Mouse (Mus musculus) hindbrain, embryonic 11.5 days (tissue): ENCODE measurements around the gene Mre11a. TPM values are rescaled to one million over a fixed set of nuclear protein-coding genes. Genes with fewer than 3 reads are reported as not detected.

Source experiments
- ATAC-seq: fragments of 200-750 bp; cut with Nextera tagmentation; 2 replicates; pipeline ENCODE4 v1.8.0; 2017; ENCODE audit warnings: mild to moderate bottlenecking, moderate TSS enrichment, moderate library complexity; ENCODE audit not compliant: low FRiP score
- DNase-seq: peaks from one replicate; pipeline ENCODE4 v3.0.0-alpha.2; 2015; ENCODE audit warnings: low spot score
- H3K27ac ChIP-seq: fragments of 300-500 bp; sonication (generic); 2 replicates; pipeline ENCODE4 v1.5.1; 2014; ENCODE audit warnings: mild to moderate bottlenecking, low read depth, low read length
- H3K27me3 ChIP-seq: fragments of 300-500 bp; sonication (generic); 2 replicates; pipeline ENCODE4 v1.6.1; 2014; ENCODE audit warnings: mild to moderate bottlenecking, low read length, moderate library complexity, mixed read lengths; ENCODE audit not compliant: control insufficient read depth, insufficient read depth
- H3K36me3 ChIP-seq: fragments of 300-500 bp; sonication (generic); 2 replicates; pipeline ENCODE4 v1.6.1; 2014; ENCODE audit warnings: mild to moderate bottlenecking, low read length, moderate library complexity, mixed read lengths; ENCODE audit not compliant: control insufficient read depth, insufficient read depth
- H3K4me1 ChIP-seq: fragments of 300-500 bp; sonication (generic); replicated peaks from 2 replicates; pipeline ENCODE4 v1.6.1; 2014; ENCODE audit warnings: low read length, mixed read lengths; ENCODE audit not compliant: control insufficient read depth, insufficient read depth
- H3K4me2 ChIP-seq: fragments of 300-500 bp; sonication (generic); replicated peaks from 2 replicates; pipeline ENCODE4 v1.6.1; 2014; ENCODE audit warnings: mild to moderate bottlenecking, low read depth, low read length
- H3K4me3 ChIP-seq: fragments of 300-500 bp; sonication (generic); 2 replicates; pipeline ENCODE4 v1.5.1; 2014; ENCODE audit warnings: low read depth, low read length
- H3K9ac ChIP-seq: fragments of 300-500 bp; sonication (generic); 2 replicates; pipeline ENCODE4 v1.6.1; 2014; ENCODE audit warnings: low read depth, low read length
- H3K9me3 ChIP-seq: fragments of 300-500 bp; sonication (generic); 2 replicates; pipeline ENCODE4 v1.6.1; 2016; ENCODE audit warnings: low read length; ENCODE audit not compliant: control insufficient read depth
- whole genome bisulfite sequencing: fragments of 180-500 bp; shearing (Covaris S2); extraction: QIAGEN DNeasy Blood & Tissue Kit; methylation state at CpG from one replicate; pipeline ENCODE4 v1.1.7; 2014; 5-methylcytosine and 5-hydroxymethylcytosine counted together
- polyA plus RNA-seq: library from polyadenylated mRNA; unstranded; fragments of >200 nt; fragmentation: Nextera tagmentation; extraction: Ambion mirVana; gene quantifications from 2 replicates; pipeline ENCODE4 v1.2.1, GENCODE M21; 2014

Gene Mre11a
- polyA plus RNA-seq, 1 experiment from 2014 or later, result 35.7 TPM

DNA sequence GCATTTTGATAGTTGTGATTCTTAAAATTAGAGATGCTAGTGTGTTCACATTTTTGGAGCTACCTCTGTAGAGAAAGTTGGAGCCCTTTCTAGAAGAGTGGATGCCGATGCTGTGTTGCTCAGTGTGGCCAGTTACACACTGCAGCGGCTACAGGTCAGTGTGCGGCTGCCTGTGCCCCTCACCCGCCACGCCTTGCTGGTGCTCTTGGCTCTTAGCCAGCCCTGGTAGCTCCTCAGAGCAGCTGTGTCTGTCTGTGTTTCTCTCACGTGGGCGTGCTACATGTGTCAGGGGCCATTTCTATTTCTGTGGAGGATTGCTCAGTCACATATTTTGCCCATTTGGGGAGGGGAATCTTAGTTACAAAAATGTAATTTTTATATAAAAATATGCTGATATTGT, 55.1 kb downstream of the Mre11a start:
- WGBS, result 60% methylated on average over 7 of the region's 7 CpGs
- no peaks in the 10 kb centered on the region for H3K4me1 ChIP-seq
- DNase-seq (peak; percentile 23), ATAC-seq (peak; percentile 59; the same call in 1 of the 2 replicates)
- H3K4me3 ChIP-seq, result no peak overlapping the region
- H3K27me3 ChIP-seq, result no peaks in the 10 kb centered on the region
- no peaks in the 10 kb centered on the region for H3K9me3 ChIP-seq
- H3K4me2 ChIP-seq, result no peak overlapping the region
- no peaks in the 10 kb centered on the region for H3K36me3 ChIP-seq
- H3K9ac ChIP-seq, result no peak overlapping the region
- no peak overlapping the region for H3K27ac ChIP-seq

DNA sequence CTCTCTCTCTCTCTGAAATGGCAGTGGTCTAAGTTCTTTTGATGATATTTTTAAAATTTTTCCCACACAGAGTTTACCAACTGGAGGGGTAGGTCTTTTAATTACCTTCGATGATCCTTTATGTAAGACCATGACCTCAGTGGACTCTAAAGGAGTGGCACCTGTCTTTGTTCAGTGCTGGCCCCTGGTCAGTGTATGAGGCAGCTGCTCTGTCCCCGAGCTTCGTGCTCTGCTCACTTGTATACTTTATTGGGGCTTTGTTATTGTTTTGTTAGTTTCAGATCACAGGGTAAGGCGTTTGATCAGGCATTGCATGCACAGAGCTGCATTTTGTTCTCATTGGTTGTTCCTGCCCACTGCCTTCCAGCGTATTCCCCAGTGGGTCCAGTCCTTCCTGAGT, 55.5 kb downstream of the Mre11a start:
- no peaks in the 10 kb centered on the region for H3K9me3 ChIP-seq
- no peak overlapping the region for H3K27ac ChIP-seq
- H3K4me2 ChIP-seq, result no peak overlapping the region
- DNase-seq (no peak), ATAC-seq (no peak)
- no peaks in the 10 kb centered on the region for H3K36me3 ChIP-seq
- no peak overlapping the region for H3K4me3 ChIP-seq
- H3K4me1 ChIP-seq, result no peaks in the 10 kb centered on the region
- H3K9ac ChIP-seq, result no peak overlapping the region
- H3K27me3 ChIP-seq, result no peaks in the 10 kb centered on the region
- WGBS, result 88% methylated on average over 5 of the region's 5 CpGs

DNA sequence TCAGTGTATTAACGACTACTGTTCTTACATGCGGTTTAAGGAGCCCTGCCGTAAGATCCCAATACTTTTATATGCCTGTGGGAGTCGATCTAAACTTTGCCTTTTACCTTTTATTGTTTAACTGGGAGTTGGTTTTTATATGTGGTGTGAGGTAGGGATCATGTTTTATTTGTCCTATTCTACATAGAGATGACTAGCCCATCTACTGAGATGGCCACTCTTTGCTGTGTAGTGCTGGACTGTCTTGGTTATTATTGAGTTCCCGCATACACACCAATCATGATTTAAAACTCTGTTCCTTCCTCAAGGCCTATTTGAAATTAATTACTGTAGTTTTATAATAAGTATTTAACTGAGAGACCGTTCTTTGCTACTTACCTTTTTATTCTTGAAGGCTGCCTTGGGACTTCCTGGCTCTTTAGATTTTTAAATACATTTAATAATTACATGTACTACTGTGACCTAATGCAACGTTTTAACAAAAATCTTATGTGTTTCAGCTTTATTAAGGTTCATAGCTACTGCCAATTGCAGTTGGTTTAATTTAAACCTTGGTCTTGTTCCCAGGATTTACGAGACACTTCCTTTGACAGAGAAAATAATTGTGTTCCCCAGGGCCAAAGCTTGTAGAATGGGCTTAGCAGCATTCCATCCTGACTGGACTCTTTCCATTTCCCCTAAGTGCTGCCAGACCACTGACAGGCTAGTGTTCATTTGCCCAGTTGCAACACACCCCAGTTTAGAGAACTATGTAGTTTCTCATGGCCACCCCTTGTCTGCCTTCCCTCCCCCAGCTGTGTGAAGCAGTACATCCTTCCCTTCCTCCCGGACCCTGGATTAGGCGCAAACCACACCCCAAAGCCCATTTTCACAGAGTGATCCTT, 57.7 kb downstream of the Mre11a start:
- no peaks in the 10 kb centered on the region for H3K9me3 ChIP-seq
- no peak overlapping the region for H3K27ac ChIP-seq
- no peaks in the 10 kb centered on the region for H3K4me1 ChIP-seq
- H3K27me3 ChIP-seq, result no peaks in the 10 kb centered on the region
- H3K4me2 ChIP-seq, result no peak overlapping the region
- WGBS, result 90% methylated on average over 10 of the region's 10 CpGs
- DNase-seq (no peak), ATAC-seq (no peak)
- no peak overlapping the region for H3K9ac ChIP-seq
- no peaks in the 10 kb centered on the region for H3K36me3 ChIP-seq
- no peak overlapping the region for H3K4me3 ChIP-seq

DNA sequence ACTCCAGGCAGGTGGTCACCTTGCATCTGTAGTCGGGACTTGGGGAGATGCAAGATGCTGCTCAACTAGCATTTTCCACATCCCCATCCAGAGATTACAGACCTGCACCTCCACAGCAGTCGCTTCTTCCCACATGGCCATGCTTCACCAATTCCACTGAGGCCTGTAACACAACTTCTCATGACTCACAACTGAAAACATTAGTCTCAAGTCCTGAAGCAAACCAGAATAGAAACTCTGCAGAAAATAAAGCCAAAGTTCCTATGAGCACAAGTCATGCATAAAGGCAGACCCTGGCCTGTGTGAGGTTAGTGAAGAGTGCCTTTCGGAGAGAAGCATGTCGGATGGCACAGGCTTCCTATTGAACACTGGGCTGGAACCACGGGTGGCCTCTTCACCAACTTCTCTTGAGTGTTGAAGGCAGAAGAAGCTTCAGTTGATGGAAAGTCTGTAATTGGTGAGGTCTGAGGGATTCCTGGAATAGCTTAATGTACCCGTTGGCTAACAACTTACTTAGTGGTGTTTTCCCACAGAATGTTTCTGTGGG, 58.9 kb downstream of the Mre11a start:
- Histone ChIP-seq H3K27ac (no peak overlapping the region), H3K4me2 (no peak overlapping the region), H3K36me3 (no peaks in the 10 kb centered on the region), H3K9me3 (no peaks in the 10 kb centered on the region), H3K27me3 (no peaks in the 10 kb centered on the region), H3K4me1 (no peaks in the 10 kb centered on the region), H3K9ac (no peak overlapping the region), H3K4me3 (no peak overlapping the region)
- no peak for ATAC-seq
- 91% methylated on average over 6 of the region's 6 CpGs for WGBS
- DNase-seq, result no peak

DNA sequence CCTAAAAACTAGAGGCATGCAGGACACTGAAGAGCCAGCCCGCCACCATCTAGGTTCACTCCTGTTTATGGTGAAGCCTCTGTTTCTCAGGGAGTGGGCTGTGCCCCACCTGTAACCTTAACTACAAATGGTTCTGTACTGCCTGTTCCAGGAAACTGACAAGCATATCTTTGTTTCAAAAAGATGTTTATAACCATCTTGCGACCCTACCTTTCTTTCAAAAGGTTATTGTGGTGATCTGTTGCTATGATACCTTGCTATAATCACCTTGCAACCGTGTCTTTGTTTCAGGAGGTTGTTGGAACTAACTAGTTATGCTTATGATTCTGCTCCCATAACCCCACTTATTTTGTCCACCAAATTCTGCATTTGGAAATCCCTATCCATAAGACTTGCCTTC, 59.4 kb downstream of the Mre11a start:
- Histone ChIP-seq H3K4me1 (no peaks in the 10 kb centered on the region), H3K9me3 (no peaks in the 10 kb centered on the region), H3K36me3 (no peaks in the 10 kb centered on the region), H3K27me3 (no peaks in the 10 kb centered on the region), H3K4me2 (no peak overlapping the region), H3K27ac (no peak overlapping the region), H3K9ac (no peak overlapping the region), H3K4me3 (no peak overlapping the region)
- ATAC-seq, result no peak
- DNase-seq, result no peak
- 94% methylated on average over 3 of the region's 3 CpGs for WGBS

DNA sequence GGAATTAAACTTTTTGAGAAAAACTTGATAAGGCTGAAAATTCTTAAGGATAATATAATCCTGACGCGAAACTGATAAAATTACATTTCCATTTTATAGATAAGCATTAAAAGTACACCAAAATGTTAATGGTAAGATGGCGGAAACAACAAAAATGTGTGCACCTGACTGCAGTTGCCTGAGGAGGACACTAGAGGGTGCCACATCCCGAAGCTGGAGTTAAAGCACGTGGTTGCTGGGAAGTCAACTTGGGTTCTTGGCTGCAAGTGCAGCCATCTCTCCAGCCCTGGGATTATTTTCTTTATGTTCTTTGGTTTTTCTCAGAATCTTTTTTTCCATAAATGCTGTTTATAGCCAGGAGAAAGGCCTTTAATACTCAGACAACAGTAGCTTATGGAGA, 62.0 kb downstream of the Mre11a start:
- no peaks in the 10 kb centered on the region for H3K27me3 ChIP-seq
- no peaks in the 10 kb centered on the region for H3K9me3 ChIP-seq
- no peak overlapping the region for H3K27ac ChIP-seq
- no peaks in the 10 kb centered on the region for H3K36me3 ChIP-seq
- no peak overlapping the region for H3K4me2 ChIP-seq
- WGBS, result 44% methylated on average over 5 of the region's 5 CpGs
- ATAC-seq, result no peak
- H3K9ac ChIP-seq, result no peak overlapping the region
- no peak overlapping the region for H3K4me3 ChIP-seq
- peak; percentile 50 for DNase-seq
- no peaks in the 10 kb centered on the region for H3K4me1 ChIP-seq

DNA sequence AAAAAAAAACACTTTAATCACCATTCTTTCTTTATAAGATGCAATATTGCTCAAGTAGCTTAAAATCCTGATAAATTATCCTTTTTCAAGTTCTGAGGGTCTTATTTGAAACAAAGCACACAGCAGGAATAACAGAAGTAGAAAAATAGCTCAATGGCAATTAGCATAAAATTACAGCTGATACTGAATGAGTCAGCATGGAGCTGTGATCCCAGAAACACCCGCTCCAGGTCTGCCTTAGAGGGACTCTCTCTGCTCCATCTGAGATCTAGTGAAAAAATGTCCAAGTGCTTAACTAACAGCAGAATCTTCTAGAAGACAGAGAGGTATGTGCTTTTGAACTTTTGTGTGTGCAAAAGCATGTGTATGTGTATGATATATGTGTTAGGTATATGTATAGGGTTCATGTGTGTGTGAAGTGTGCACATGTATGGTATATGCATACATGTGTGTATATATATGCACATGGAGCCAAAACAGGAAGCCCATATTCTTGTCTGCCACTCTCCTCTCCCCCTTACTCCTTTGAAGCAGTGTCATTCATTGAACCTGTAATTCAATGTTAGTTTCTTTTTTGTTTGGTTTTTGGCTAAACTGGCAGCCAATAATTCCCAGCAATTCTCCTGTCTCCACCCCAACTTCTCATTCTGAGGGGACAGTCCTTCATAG, 63.9 kb downstream of the Mre11a start:
- Histone ChIP-seq H3K4me3 (no peak overlapping the region), H3K9ac (no peak overlapping the region), H3K27ac (no peak overlapping the region), H3K4me1 (no peaks in the 10 kb centered on the region), H3K27me3 (no peaks in the 10 kb centered on the region), H3K9me3 (no peaks in the 10 kb centered on the region), H3K4me2 (no peak overlapping the region), H3K36me3 (no peaks in the 10 kb centered on the region)
- ATAC-seq (no peak), DNase-seq (no peak)
- 73% methylated on average over 1 of the region's 1 CpGs for WGBS

DNA sequence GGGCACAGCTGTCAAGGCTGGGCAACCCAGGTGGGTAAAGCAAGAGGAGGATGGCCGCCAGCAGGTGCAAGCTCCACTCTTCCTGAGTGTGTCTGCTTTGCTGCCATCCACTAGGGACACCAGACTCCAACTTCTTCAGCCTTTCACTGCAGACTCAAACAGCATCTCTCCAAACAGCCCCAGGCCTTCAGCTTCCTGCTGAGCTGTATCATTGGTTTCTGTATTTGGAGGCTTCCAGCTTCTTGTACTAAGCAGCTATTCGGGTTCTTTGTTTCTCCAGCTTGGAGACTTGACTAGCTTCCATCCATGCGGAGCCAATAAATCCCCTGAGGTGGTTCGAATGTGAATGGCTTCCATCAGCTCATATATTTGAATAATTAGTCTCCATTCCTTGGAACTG, 70.1 kb downstream of the Mre11a start:
- H3K27me3 ChIP-seq, result peaks cover 13% of the 10 kb centered on the region
- H3K9ac ChIP-seq, result no peak overlapping the region
- DNase-seq (no peak), ATAC-seq (no peak)
- no peaks in the 10 kb centered on the region for H3K36me3 ChIP-seq
- H3K4me3 ChIP-seq, result no peak overlapping the region
- no peak overlapping the region for H3K27ac ChIP-seq
- H3K9me3 ChIP-seq, result no peaks in the 10 kb centered on the region
- 72% methylated on average over 4 of the region's 4 CpGs for WGBS
- H3K4me1 ChIP-seq, result no peaks in the 10 kb centered on the region
- H3K4me2 ChIP-seq, result no peak overlapping the region
